In the genomic region with DNA sequence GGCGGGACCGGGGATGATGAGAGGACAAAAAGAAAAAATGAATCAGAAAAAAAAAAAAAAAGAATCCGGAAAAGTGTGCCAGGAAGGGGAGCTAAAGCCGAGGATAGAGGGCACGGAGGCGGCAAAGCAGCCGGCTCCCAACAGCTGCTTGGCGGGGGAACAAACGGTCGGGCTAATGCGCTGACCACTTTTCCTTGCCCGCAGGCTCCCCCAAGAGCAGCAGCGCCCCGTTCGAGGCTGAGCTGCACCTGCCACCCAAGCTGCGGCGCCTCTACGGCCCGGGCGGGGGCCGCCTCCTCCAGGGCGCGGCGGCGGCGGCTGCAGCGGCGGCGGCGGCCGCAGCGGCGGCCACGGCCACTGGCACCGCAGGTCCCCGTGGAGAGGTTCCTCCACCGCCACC, we compare ENCODE assay signal across 9 mouse cellular contexts. TPM values are rescaled to one million over a fixed set of nuclear protein-coding genes. Genes with fewer than 3 reads are reported as not detected.
DNase-seq lines count a peak whose midpoint lies in the region; ATAC-seq and TF ChIP-seq lines count a peak whose summit lies in the region.
"Had no signal": no experiment of that assay in that cellular context is flagged by ENCODE, and none has a peak within 500 bp of the region (broad histone marks: within the 10 kb centered on the region; RNA-seq: fewer than 3 reads in every experiment).

No protein-coding gene starts in this region.

- no peaks in the 10 kb centered on the region for H3K9me3 ChIP-seq in kidney, embryonic 14.5 days (ENCODE audit: control insufficient read depth, low read length)
- no peaks in the 10 kb centered on the region for H3K9me3 ChIP-seq in hindbrain, embryonic 15.5 days
- no peaks in the 10 kb centered on the region for H3K9me3 ChIP-seq in midbrain, postnatal 0 days (ENCODE audit: low read length)

- ATAC-seq in kidney, embryonic 14.5 days (ENCODE audit: low FRiP score, low TSS enrichment), result no peak
- ATAC-seq in hindbrain, embryonic 15.5 days (ENCODE audit: low FRiP score, low read depth), result no peak
- ATAC-seq in midbrain, postnatal 0 days (ENCODE audit: low FRiP score), result no peak

- whole genome bisulfite sequencing in kidney, embryonic 14.5 days, result 20% methylated on average over 30 of the region's 37 CpGs
- 19% methylated on average over 26 of the region's 37 CpGs for WGBS in hindbrain, embryonic 15.5 days
- WGBS in midbrain, postnatal 0 days, result 12% methylated on average over 22 of the region's 37 CpGs

- H3K4me3 ChIP-seq in kidney, embryonic 14.5 days (ENCODE audit: low read length), result peak overlapping the region; percentile 29
- peak overlapping the region; percentile 40 for H3K4me3 ChIP-seq in brown adipose tissue, adult 24 weeks (ENCODE audit: insufficient read depth, low read depth, low read length)
- H3K4me3 ChIP-seq in hindbrain, embryonic 15.5 days, result peak overlapping the region; percentile 34
- H3K4me3 ChIP-seq in midbrain, postnatal 0 days (ENCODE audit: low read depth, low read length), result peak overlapping the region; percentile 29
- H3K4me3 ChIP-seq: heart, adult 2 months had no signal

- TF ChIP-seq CTCF in midbrain, postnatal 0 days (IDR thresholded peaks at IDR 0.05), result no peak

- H3K27me3 ChIP-seq in kidney, embryonic 14.5 days (ENCODE audit: control insufficient read depth, insufficient read depth, low read length), result peaks cover 77% of the 10 kb centered on the region
- H3K27me3 ChIP-seq in hindbrain, embryonic 15.5 days, result peaks cover 53% of the 10 kb centered on the region
- peaks cover 22% of the 10 kb centered on the region for H3K27me3 ChIP-seq in midbrain, postnatal 0 days (ENCODE audit: insufficient read depth, low read length)

- H3K27ac ChIP-seq in kidney, embryonic 14.5 days (ENCODE audit: low read depth, low read length), result no peak overlapping the region
- H3K27ac ChIP-seq in brown adipose tissue, adult 24 weeks (replicated peaks; ENCODE audit: low read depth, low read length), result no peak overlapping the region
- no peak overlapping the region for H3K27ac ChIP-seq in hindbrain, embryonic 15.5 days (replicated peaks)
- no peak overlapping the region for H3K27ac ChIP-seq in midbrain, postnatal 0 days (ENCODE audit: low read depth, low read length)
- H3K27ac ChIP-seq: heart, adult 2 months had no signal

- H3K9ac ChIP-seq in kidney, embryonic 14.5 days (ENCODE audit: low read depth, low read length), result no peak overlapping the region
- no peak overlapping the region for H3K9ac ChIP-seq in hindbrain, embryonic 15.5 days
- H3K9ac ChIP-seq in midbrain, postnatal 0 days (replicated peaks; ENCODE audit: low read length, poor library complexity, severe bottlenecking), result no peak overlapping the region

- H3K36me3 ChIP-seq in kidney, embryonic 14.5 days (ENCODE audit: control insufficient read depth, insufficient read depth, low read length), result no peaks in the 10 kb centered on the region
- no peaks in the 10 kb centered on the region for H3K36me3 ChIP-seq in hindbrain, embryonic 15.5 days
- no peaks in the 10 kb centered on the region for H3K36me3 ChIP-seq in midbrain, postnatal 0 days (ENCODE audit: insufficient read depth, low read length)

- DNase-seq in kidney, adult 8-10 months, result no peak
- DNase-seq in midbrain, postnatal 0 days (ENCODE audit: low spot score), result no peak
- no peak for DNase-seq in adrenal gland, postnatal 25 days
- no peak for DNase-seq in T-cell, adult 2 months (ENCODE audit: low spot score)
- DNase-seq in layer of hippocampus, postnatal 25 days (ENCODE audit: extremely low spot score in 1 of 2, low spot score in 1 of 2), result no peak

- H3K4me2 ChIP-seq in kidney, embryonic 14.5 days (replicated peaks; ENCODE audit: low read depth, low read length), result peak overlapping the region; percentile 46
- H3K4me2 ChIP-seq in hindbrain, embryonic 15.5 days, result peak overlapping the region; percentile 60
- peak overlapping the region; percentile 45 for H3K4me2 ChIP-seq in midbrain, postnatal 0 days (ENCODE audit: low read depth, low read length, poor library complexity, severe bottlenecking)

- no peaks in the 10 kb centered on the region for H3K4me1 ChIP-seq in kidney, embryonic 14.5 days (ENCODE audit: control insufficient read depth, insufficient read depth, low read length)
- H3K4me1 ChIP-seq in brown adipose tissue, adult 24 weeks (ENCODE audit: control insufficient read depth, insufficient read depth, insufficient read length, low read length), result no peaks in the 10 kb centered on the region
- H3K4me1 ChIP-seq in hindbrain, embryonic 15.5 days (replicated peaks), result peaks cover 16% of the 10 kb centered on the region
- H3K4me1 ChIP-seq in midbrain, postnatal 0 days (ENCODE audit: insufficient read depth, low read length), result no peaks in the 10 kb centered on the region

RNA-seq across cellular contexts. Expression of gene Arx, which starts 2.1 kb away (rescaled TPM):
- polyA plus RNA-seq in kidney, embryonic 14.5 days (2014; fragmentation: Nextera tagmentation; extraction: Ambion mirVana), result 0.07 TPM in 1 of 2 replicates, not detected in the other
- not detected in 2 replicates for polyA plus RNA-seq in brown adipose tissue, adult 24 weeks (2012; ENCODE audit: insufficient read depth, insufficient read length, missing spikeins)
- polyA plus RNA-seq in hindbrain, embryonic 15.5 days (2015; fragmentation: Nextera tagmentation; extraction: Ambion mirVana), result 0.84 and 2.9 TPM in 2 replicates
- total RNA-seq in midbrain, postnatal 0 days (2014; rRNA removed), result 1.5 and 3.5 TPM in 2 replicates
- polyA plus RNA-seq in midbrain, postnatal 0 days (2015; fragmentation: Nextera tagmentation; extraction: Ambion mirVana), result 1.8 and 3.7 TPM in 2 replicates
- total RNA-seq in adrenal gland, postnatal 25 days (2021), result 0.38 TPM in 1 of 2 replicates, not detected in the other
- 10 to 100 TPM; 16.2 to 17.9 TPM for total RNA-seq in layer of hippocampus, postnatal 25 days (2021)
- total RNA-seq: heart, adult 2 months had no signal
- polyA plus RNA-seq: heart, adult 2 months had no signal
